Mouse (Mus musculus) intestine, embryonic 16.5 days (tissue): Measurements from ENCODE around the gene 5430402E10Rik. TPM values are rescaled to one million over a fixed set of nuclear protein-coding genes. Genes with fewer than 3 reads are reported as not detected.
"Not testable (repeated sequence)": the region's sequence is repeated elsewhere in the genome, so short reads cannot be mapped to it uniquely, and the experiment has no call there.

ENCODE experiments used
- ATAC-seq: fragments of 200-750 bp; cut with Nextera tagmentation; 2 replicates; pipeline ENCODE4 v1.8.0; 2017; ENCODE audit warnings: moderate TSS enrichment, moderate library complexity
- H3K27ac ChIP-seq: fragments of 300-500 bp; sonication (generic); 2 replicates; pipeline ENCODE4 v1.5.1; 2014; ENCODE audit warnings: mild to moderate bottlenecking, low read length
- H3K27me3 ChIP-seq: fragments of 300-500 bp; sonication (generic); replicated peaks from 2 replicates; pipeline ENCODE4 v1.6.1; 2014; ENCODE audit warnings: low read length, control low read depth, mixed read lengths; ENCODE audit not compliant: control insufficient read depth, insufficient read depth
- H3K36me3 ChIP-seq: fragments of 300-500 bp; sonication (generic); 2 replicates; pipeline ENCODE4 v1.6.1; 2014; ENCODE audit warnings: low read length, control low read depth; ENCODE audit not compliant: control insufficient read depth, insufficient read depth
- H3K4me1 ChIP-seq: fragments of 300-500 bp; sonication (generic); 2 replicates; pipeline ENCODE4 v1.6.1; 2014; ENCODE audit warnings: low read length, control low read depth, mixed read lengths; ENCODE audit not compliant: control insufficient read depth, insufficient read depth
- H3K4me2 ChIP-seq: fragments of 300-500 bp; sonication (generic); 2 replicates; pipeline ENCODE4 v1.6.1; 2014; ENCODE audit warnings: low read depth, low read length, control low read depth
- H3K4me3 ChIP-seq: fragments of 300-500 bp; sonication (generic); 2 replicates; pipeline ENCODE4 v1.5.1; 2014; ENCODE audit warnings: mild to moderate bottlenecking, low read length
- H3K9ac ChIP-seq: fragments of 300-500 bp; sonication (generic); 2 replicates; pipeline ENCODE4 v1.6.1; 2014; ENCODE audit warnings: low read depth, low read length
- H3K9me3 ChIP-seq: fragments of 300-500 bp; sonication (generic); 2 replicates; pipeline ENCODE4 v1.6.1; 2016; ENCODE audit warnings: low read length, control low read depth; ENCODE audit not compliant: control insufficient read depth
- WGBS: fragments of 180-500 bp; shearing (Covaris S2); extraction: QIAGEN DNeasy Blood & Tissue Kit; methylation state at CpG from one replicate; pipeline ENCODE4 v1.1.7; 2014; 5-methylcytosine and 5-hydroxymethylcytosine counted together
- polyA plus RNA-seq: library from polyadenylated mRNA; unstranded; fragments of >200 nt; fragmentation: Nextera tagmentation; extraction: Ambion mirVana; gene quantifications from 2 replicates; pipeline ENCODE4 v1.2.1, GENCODE M21; 2015

5430402E10Rik gene
- polyA plus RNA-seq = not detected in 2 replicates

DNA sequence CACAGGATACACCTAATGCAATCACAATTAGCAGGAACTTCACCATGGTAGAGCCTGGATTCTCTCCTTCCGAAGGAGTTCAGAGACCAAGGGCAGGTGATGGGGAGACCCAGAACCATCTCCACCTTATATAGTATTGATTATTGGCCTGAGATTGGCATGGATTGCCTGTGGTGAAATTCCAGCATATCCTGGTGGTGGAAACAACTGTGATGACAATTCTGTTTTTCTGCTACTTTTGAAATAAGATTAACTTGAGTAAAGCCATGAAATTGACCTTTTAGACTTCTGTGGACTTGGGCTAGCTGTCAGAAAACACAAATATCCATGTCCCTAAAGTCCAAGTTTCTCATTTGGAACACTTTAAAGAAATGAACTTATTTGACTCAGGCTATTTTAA, at the start of gene 5430402E10Rik:
Gene 5430402E10Rik, minus strand, starts transcription at position 101 of the 400 bp plus-strand sequence.
- not testable (repeated sequence) for H3K4me1 ChIP-seq, ATAC-seq, H3K9me3 ChIP-seq, H3K27me3 ChIP-seq, H3K9ac ChIP-seq, H3K4me2 ChIP-seq, H3K27ac ChIP-seq, H3K36me3 ChIP-seq, H3K4me3 ChIP-seq
- WGBS = no CpG with 5 or more reads among the region's 1 CpGs

DNA sequence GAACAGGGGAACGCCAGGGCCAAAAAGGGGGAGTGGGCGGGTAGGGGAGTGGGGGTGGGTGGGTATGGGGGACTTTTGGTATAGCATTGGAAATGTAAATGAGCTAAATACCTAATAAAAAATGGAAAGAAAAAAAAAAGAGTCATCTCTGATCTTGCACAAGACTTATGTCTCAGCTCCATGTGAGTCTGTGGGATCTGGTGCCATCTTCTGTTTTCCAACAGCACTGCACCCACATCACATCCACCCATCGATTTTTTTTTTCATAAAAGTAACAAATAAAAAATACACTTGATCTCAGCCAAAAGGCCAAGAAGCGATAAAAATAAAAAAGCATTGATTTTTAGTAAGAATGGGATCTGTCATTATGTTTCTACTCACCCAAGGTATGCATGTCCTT, 44.8 kb downstream of the 5430402E10Rik start:
- not testable (repeated sequence) for H3K9ac ChIP-seq, H3K4me2 ChIP-seq, H3K27me3 ChIP-seq, H3K9me3 ChIP-seq, H3K4me3 ChIP-seq, H3K27ac ChIP-seq, ATAC-seq, H3K36me3 ChIP-seq, H3K4me1 ChIP-seq
- 57% methylated on average over 2 of the region's 4 CpGs for WGBS

Other genes with a start within 250 kb of the 5430402E10Rik start
- gene Prkx, start 128.8 kb downstream of the 5430402E10Rik start, polyA plus RNA-seq = 8.4 and 8.5 TPM in 2 replicates
- not detected in 2 replicates for gene Pbsn, start 71.4 kb downstream of the 5430402E10Rik start, polyA plus RNA-seq
- gene Gm14744, start 60.3 kb downstream of the 5430402E10Rik start, polyA plus RNA-seq = not detected in 2 replicates
- not detected in 2 replicates for gene Obp1a, start 166.3 kb upstream of the 5430402E10Rik start, polyA plus RNA-seq
- not detected in 2 replicates for gene Gm5938, start 200.4 kb upstream of the 5430402E10Rik start, polyA plus RNA-seq